Mouse (Mus musculus): Measurements from ENCODE around the gene Pcgf1.
A peak's percentile ranks its signal among the peaks of the same experiment; 100 is the strongest.

Pcgf1 gene

DNA sequence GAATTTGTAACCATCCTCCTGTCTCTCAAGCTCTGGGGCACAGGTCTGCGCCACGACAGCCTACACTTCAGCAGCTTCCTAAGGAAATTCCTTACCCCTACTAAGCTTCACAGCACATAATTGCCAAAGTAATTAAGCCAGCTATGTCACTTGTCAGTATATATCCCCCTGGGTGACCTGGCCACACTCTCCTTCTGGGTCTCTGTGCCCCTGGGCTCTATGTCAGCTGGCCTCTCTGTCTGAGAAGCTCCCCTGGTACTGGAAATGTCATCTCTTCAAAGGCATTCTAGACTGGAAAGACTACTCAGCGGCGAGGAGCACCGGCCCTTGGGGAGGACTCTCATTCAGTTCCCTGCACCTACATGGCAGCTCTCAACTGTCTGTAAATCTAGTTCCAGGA, 45.3 kb downstream of the Pcgf1 start:
- no peak for DNase-seq (ENCODE audit: low read depth, low spot score)

DNA sequence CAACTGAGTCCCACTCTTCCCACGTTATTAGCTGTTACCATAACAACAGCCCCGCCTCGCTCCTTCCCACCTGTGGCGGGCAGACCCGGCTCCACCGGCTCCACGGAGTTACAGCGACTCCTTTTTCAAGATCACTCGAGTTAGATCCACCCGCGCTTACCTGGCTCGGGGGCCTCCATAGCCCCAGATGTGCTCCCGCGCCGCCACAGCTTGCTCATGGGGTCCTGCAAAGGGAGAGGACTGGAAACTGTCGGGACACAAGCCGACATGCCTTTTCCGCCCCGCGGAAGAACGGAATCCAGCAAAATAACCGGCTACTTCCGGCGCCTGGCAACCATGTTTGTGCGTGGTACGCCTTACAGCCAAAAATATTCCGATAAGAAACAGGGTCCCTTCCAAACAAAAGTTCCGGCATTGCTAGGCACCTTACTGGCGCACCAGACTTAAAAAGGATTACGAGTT, 47.2 kb downstream of the Pcgf1 start:
- DNase-seq (ENCODE audit: low read depth, low spot score), result peak; percentile 87

DNA sequence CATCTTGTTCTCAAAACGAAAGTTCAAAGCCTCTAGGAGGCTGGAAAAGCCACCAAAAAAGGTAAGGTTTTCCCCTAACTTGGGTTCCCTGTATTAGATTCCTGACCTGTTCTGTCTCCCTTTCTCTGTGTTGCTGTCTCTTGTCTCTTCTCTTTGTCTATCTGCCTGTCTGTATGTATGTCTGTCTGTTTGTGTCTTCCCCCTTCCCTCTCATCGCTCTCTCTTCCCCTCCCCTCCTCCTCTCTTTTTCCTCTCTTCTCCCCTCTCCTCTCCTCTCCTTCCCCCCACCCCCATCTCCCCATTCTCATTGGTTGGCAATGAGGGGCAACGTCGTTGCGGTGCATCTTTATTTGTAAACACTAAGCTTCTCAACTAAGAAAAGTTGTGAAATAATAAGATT, 47.7 kb downstream of the Pcgf1 start, which contains the start of gene Ino80b:
Gene Ino80b, minus strand, starts transcription at position 101 of the 400 bp plus-strand sequence.
- DNase-seq (ENCODE audit: low read depth, low spot score), result no peak

DNA sequence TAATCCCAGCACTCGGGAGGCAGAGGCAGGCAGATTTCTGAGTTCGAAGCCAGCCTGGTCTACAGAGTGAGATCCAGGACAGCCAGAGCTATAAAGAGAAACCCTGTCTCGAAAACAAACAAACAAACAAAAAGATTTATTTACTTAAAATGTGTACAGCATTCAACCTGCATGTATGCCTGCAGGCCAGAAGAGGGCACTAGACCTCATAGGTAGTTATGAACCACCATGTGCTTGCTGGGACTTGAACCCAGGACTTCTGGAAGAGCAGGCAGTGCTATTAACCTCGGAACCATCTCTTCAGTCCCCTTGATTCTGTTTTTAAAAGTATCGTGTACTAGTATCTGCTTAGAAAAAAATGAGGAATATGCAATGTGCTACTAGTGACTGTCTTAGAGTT, 49.8 kb downstream of the Pcgf1 start:
- no peak for DNase-seq (ENCODE audit: low read depth, low spot score)
